Mouse (Mus musculus): ENCODE measurements around the gene Kifc1. TPM values are rescaled to one million over a fixed set of nuclear protein-coding genes. Genes with fewer than 3 reads are reported as not detected.
"Not testable (repeated sequence)": the region's sequence is repeated elsewhere in the genome, so short reads cannot be mapped to it uniquely, and the experiment has no call there.

Gene Kifc1
- total RNA-seq, 2 experiments from 2014 or later: 3.1 to 3.7 TPM

DNA sequence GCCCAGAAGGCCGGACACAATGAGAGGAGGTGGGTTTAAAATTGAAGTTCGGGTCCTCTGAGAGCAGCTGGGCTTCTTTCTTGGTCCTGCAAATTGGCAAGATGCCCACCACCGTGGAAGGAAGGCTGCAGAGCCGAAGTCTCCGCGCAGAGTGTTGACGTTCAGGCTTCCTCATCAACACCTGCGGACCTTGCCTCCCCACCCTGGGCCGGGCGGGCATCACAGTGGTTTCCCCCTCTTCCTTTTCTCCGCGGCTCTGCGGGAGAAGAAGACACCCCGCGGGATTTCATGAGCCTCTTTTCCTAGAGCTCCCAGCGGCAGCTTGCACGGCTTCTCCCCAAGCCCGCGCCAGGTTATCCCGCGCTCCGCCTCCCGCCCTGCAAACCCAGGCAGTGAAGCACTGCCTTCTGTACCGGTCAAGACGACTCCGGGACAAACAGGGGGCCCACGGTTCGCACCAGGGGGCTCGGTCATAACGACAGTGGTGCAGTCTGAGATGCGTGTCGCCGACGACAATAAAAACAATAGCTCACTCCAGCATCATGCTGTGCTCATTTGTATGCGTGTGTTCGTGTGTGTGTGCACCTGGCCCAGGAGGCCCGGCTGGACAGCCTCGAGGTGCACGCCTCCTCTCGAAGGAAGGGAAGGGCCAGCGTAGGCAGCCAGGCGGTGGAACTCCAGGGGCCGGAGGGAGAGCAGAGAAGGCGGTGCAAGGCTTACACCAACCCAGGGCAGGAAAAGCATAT, 18.0 kb upstream of the Kifc1 start:
- DNase-seq (ENCODE audit: low spot score in 2 of 2): peak; percentile 54 to 71
- intact Hi-C loops (cut with DNase I): no loop called here

DNA sequence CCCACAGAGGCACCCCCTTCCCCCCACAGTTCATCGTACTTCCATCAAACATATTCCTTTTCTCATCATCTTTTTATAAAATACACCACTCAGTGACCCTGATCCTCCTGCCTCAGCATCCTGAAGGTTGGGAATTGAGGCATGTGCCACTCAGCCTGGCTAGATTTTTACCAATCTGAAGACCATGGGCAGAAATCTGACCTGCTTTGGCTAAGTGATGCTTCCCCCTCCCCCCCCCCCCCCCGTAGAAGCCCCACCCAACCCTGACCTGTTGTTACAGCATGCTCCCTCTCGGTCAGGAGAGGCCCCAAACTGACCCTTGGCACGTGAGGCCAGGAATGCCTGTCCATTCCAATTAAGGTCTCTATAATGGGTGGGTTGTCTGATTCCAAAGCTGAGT, 14.4 kb upstream of the Kifc1 start, which contains the start of gene Platr17:
Gene Platr17 (plus strand): TSS at position 301 of the 400 bp plus-strand sequence.
- DNase-seq (ENCODE audit: low spot score in 2 of 2); intact Hi-C loops (cut with DNase I): not testable (repeated sequence)

GRCm38 (mm10) chr17:33903911-33904651, 13.6 kb upstream of the Kifc1 start:
- intact Hi-C loops (cut with DNase I); DNase-seq (ENCODE audit: low spot score in 2 of 2): not testable (repeated sequence)

- intact Hi-C loops (cut with DNase I): no loop called here
- DNase-seq (ENCODE audit: low spot score in 2 of 2): no peak
Measured at GRCm38 (mm10) chr17:33902491-33902890, 12.0 kb upstream of the Kifc1 start.

GRCm38 (mm10) chr17:33902079-33902478, 11.6 kb upstream of the Kifc1 start:
- intact Hi-C loops (cut with DNase I): no loop called here
- no peak for DNase-seq (ENCODE audit: low spot score in 2 of 2)

- intact Hi-C loops (cut with DNase I): no loop called here
- no peak for DNase-seq (ENCODE audit: low spot score in 2 of 2)
Measured at GRCm38 (mm10) chr17:33901653-33902052, 11.2 kb upstream of the Kifc1 start.

DNA sequence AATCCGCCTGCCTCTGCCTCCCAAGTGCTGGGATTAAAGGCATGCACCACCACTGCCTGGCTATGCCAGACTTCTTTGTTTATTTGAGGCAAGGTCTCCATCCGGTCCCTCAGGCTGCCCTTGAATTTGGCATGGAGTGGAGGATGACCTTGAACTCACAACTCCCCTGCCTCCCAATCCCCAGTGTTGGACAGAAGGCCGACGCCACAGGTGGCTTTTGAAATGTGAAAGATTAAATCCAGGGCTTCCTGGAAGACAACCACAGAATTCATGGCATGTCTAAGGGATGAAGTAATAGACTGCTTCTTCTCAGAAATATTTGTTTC, 10.5 kb upstream of the Kifc1 start:
- no peak for DNase-seq (ENCODE audit: low spot score in 2 of 2)
- intact Hi-C loops (cut with DNase I): no loop called here

GRCm38 (mm10) chr17:33900281-33900988, 10.0 kb upstream of the Kifc1 start:
- intact Hi-C loops (cut with DNase I): no loop called here
- no peak for DNase-seq (ENCODE audit: low spot score in 2 of 2)

DNA sequence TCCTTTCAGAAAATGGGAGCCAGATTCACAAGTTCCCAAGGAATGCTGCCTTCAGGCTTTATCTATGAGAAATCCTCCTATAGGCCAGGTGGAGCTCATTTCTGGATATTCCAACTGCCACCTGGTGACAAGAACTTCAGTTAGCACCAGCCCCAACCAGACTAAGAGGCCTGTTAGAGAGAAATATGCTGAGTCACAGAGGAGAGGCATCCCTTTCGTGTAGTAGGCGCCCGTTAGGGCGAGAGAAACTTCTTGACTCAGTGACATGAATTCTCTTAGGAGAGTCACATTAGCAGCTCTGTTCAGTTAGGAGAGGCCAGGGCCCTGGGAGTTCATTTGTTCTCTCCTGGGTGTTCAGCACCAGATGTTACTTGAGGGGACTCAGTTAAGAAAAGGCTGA, 9.2 kb upstream of the Kifc1 start:
- DNase-seq (ENCODE audit: low spot score in 2 of 2): no peak
- intact Hi-C loops (cut with DNase I): no loop called here

DNA sequence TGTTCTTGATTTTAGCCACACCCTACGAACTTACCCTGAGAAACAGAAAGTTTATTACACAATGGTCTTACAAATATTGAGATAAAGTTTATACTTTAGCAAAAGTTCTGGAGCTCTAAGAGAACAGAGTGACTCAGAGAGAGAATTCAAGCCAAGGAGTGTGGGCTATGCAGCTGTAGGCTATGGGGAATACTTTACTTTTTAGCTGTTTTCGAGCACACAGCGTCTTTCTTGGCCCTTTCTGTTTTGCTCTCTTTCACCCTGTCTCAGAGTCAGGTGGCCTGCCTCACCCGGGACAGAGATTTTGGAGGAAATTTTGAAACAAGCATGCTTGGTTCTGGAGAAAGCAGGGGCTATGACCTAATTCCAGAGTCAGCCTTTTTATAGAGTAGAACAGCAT, 7.7 kb upstream of the Kifc1 start:
- intact Hi-C loops (cut with DNase I); DNase-seq (ENCODE audit: low spot score in 2 of 2): not testable (repeated sequence)

GRCm38 (mm10) chr17:33897114-33897794, 6.8 kb upstream of the Kifc1 start:
- intact Hi-C loops (cut with DNase I): no loop called here
- DNase-seq (ENCODE audit: low spot score in 2 of 2): no peak

- DNase-seq (ENCODE audit: low spot score in 2 of 2); intact Hi-C loops (cut with DNase I): not testable (repeated sequence)
Measured at GRCm38 (mm10) chr17:33893011-33893410, 2.5 kb upstream of the Kifc1 start.

- intact Hi-C loops (cut with DNase I): no loop called here
- DNase-seq (ENCODE audit: low spot score in 2 of 2): no peak
Measured at GRCm38 (mm10) chr17:33892429-33892828, 2.0 kb upstream of the Kifc1 start.

DNA sequence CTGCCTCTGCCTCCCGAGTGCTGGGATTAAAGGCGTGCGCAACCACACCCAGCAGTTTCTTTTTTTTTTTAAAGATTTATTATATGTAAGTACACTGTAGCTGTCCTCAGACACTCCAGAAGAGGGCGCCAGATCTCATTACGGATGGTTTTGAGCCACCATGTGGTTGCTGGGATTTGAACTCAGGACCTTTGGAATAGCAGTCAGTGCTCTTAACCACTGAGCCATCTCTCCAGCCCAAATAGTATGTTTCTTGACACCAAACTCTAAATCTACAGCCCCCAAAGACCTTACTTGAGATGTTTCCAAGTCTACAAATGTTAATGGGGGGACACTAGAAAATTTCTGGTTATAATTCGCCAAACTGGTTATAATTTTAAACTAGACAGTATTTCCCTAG, 1.4 kb upstream of the Kifc1 start:
- intact Hi-C loops (cut with DNase I); DNase-seq (ENCODE audit: low spot score in 2 of 2): not testable (repeated sequence)

DNA sequence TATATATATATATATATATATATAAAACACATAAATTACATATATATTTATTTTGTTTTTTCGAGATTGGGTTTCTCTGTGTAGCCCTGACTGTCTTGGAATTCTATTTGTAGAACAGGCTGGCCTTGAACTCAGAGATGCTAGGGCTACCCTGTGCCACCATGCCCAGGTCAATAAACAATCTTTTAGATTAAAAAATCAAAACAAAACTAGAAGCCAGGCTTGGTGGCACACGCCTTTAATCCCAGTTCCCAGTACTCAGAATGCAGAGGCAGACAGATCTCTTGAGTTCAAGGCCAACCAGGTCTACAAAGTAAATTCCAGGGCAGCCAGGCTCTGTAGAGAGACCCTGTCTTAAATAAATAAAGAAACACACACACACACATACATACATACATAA, 896 bp upstream of the Kifc1 start:
- no peak for DNase-seq (ENCODE audit: low spot score in 2 of 2)
- intact Hi-C loops (cut with DNase I): no loop called here

DNA sequence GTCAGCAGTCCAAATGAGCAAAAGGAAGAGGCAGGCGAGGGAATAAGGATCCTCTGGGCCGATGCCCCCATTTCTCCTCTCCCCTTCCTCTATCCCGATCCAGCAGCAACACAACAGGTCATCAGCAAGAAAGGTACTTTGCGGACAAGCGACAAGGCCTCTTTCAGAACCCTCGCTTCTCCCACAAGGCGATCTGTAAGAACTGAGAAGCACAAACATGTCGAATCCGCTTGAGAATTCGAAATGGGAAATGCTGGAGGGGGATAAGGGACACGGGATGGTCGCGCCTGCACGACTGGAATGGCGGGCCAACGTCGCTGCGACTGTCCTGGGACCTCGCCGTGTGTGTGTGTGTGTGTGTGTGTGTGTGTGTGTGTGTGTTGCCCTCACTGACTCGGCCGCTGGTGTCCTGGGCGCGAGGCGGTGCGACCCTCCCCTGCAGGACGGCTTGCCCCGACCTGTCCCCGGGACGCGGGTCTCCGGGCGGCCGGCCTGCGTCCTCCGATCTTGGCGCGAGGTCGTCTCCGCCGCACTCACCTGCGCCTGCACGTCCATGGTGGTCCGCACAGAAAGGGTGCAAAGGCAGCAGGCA, 424 bp downstream of the Kifc1 start:
- DNase-seq (ENCODE audit: low spot score in 2 of 2); intact Hi-C loops (cut with DNase I): not testable (repeated sequence)

DNA sequence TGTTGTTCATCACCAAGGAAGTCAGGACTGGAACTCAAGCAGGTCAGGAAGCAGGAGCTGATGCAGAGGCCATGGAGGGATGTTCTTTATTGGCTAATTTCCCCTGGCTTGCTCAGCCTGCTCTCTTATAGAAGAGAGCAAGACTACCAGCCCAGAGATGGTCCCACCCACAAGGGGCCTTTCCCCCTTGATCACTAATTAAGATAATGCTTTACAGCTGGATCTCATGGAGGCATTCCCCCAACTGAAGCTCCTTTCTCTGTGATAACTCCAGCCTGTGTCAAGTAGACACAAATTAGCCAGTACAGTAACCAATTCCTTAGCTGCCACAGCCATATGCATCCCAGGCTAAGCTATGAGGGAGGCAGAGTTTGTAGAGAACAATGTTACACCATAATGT, 2.2 kb downstream of the Kifc1 start:
- DNase-seq (ENCODE audit: low spot score in 2 of 2); intact Hi-C loops (cut with DNase I): not testable (repeated sequence)

- DNase-seq (ENCODE audit: low spot score in 2 of 2); intact Hi-C loops (cut with DNase I): not testable (repeated sequence)
Measured at GRCm38 (mm10) chr17:33887802-33888201, 2.7 kb downstream of the Kifc1 start.

- DNase-seq (ENCODE audit: low spot score in 2 of 2); intact Hi-C loops (cut with DNase I): not testable (repeated sequence)
Measured at GRCm38 (mm10) chr17:33884320-33884719, 6.1 kb downstream of the Kifc1 start.
